Comparison of ENCODE assay signal across 8 mouse cellular contexts in genomic region chr8:61224380-61225092, GRCm38 (mm10). TPM values are rescaled to one million over a fixed set of nuclear protein-coding genes. Genes with fewer than 3 reads are reported as not detected.
A peak's percentile ranks its signal among the peaks of the same experiment; 100 is the strongest.
DNase-seq lines count a peak whose midpoint lies in the region; ATAC-seq and TF ChIP-seq lines count a peak whose summit lies in the region.

No protein-coding gene starts in this region.

- under 1% methylated on average over 35 of the region's 41 CpGs for WGBS in heart, adult 2 months
- WGBS in liver, embryonic 12.5 days (ENCODE audit: insufficient replicate concordance) = under 1% methylated on average over 41 of the region's 41 CpGs
- under 1% methylated on average over 34 of the region's 41 CpGs for WGBS in stomach, embryonic 15.5 days

- peak; percentile 20 to 46 for DNase-seq in urinary bladder, adult 18-20 months (ENCODE audit: low spot score in 2 of 2)
- no peak for DNase-seq in urinary bladder, postnatal 10 days (ENCODE audit: low spot score)
- peak; percentile 20 to 30 for DNase-seq in cerebellum, postnatal 36 days
- no peak for DNase-seq in heart, adult 2 months
- peak; percentile 72 for DNase-seq in kidney, adult 18-20 months

- H3K9ac ChIP-seq in heart, adult 2 months (ENCODE audit: low read depth, low read length) = peak overlapping the region; percentile 99
- peak overlapping the region; percentile 77 for H3K9ac ChIP-seq in liver, embryonic 12.5 days
- H3K9ac ChIP-seq in stomach, embryonic 15.5 days = peak overlapping the region; percentile 70

- no peak for TF ChIP-seq POLR2A in heart, adult 2 months (IDR thresholded peaks at IDR 0.05; ENCODE audit: insufficient read depth, low read depth, low read length)

- no peaks in the 10 kb centered on the region; the same call in 1 of the 2 replicates for H3K79me2 ChIP-seq in heart, adult 2 months (replicated peaks; ENCODE audit: control insufficient read depth, insufficient read depth, low read length)

- ATAC-seq in liver, embryonic 12.5 days = peak; percentile 68
- ATAC-seq in monocyte, adult 5-6 weeks (replicated peaks; ENCODE audit: insufficient number of reproducible peaks, low FRiP score, low TSS enrichment, poor library complexity, severe bottlenecking) = 0 out of 2 replicates have a peak, but pooled peaks have one; percentile 37
- ATAC-seq in stomach, embryonic 15.5 days (ENCODE audit: insufficient read depth, low FRiP score, low read depth) = peak; percentile 61

- H3K4me3 ChIP-seq in heart, adult 2 months = peak overlapping the region; percentile 95
- peak overlapping the region; percentile 70 for H3K4me3 ChIP-seq in liver, embryonic 12.5 days
- H3K4me3 ChIP-seq in stomach, embryonic 15.5 days (replicated peaks) = peak overlapping the region; percentile 80

- intact Hi-C loops in heart, adult 2 months (cut with DNase I) = loop anchor here (2.0 to 10.0 kb wide), 6 partner anchors 58 to 332 kb away; partner anchors contain the start of genes Cbr4, Clcn3 and Hpf1

- peak overlapping the region; percentile 88 for H3K27ac ChIP-seq in heart, adult 2 months
- peak overlapping the region; percentile 58 for H3K27ac ChIP-seq in liver, embryonic 12.5 days
- peak overlapping the region; percentile 86 for H3K27ac ChIP-seq in stomach, embryonic 15.5 days

- H3K4me1 ChIP-seq in heart, adult 2 months (ENCODE audit: control insufficient read depth, insufficient read depth, low read length) = peaks cover 7% of the 10 kb centered on the region
- peaks cover 9% of the 10 kb centered on the region for H3K4me1 ChIP-seq in liver, embryonic 12.5 days
- H3K4me1 ChIP-seq in stomach, embryonic 15.5 days = peaks cover 21% of the 10 kb centered on the region

- H3K4me2 ChIP-seq in liver, embryonic 12.5 days = peak overlapping the region; percentile 91
- peak overlapping the region; percentile 94 for H3K4me2 ChIP-seq in stomach, embryonic 15.5 days

- H3K27me3 ChIP-seq in heart, adult 2 months (ENCODE audit: control insufficient read depth, insufficient read depth, low read length) = no peaks in the 10 kb centered on the region
- peaks cover 25% of the 10 kb centered on the region for H3K27me3 ChIP-seq in liver, embryonic 12.5 days (replicated peaks)
- no peaks in the 10 kb centered on the region for H3K27me3 ChIP-seq in stomach, embryonic 15.5 days (replicated peaks)

- peaks cover 7% of the 10 kb centered on the region; the same call in 1 of the 2 replicates for H3K36me3 ChIP-seq in heart, adult 2 months (ENCODE audit: control insufficient read depth, insufficient read depth, low read length)
- peaks cover 4% of the 10 kb centered on the region; the same call in 1 of the 2 replicates for H3K36me3 ChIP-seq in liver, embryonic 12.5 days
- no peaks in the 10 kb centered on the region for H3K36me3 ChIP-seq in stomach, embryonic 15.5 days

- TF ChIP-seq CTCF in heart, adult 2 months (IDR thresholded peaks at IDR 0.05) = peak; percentile 34

- TF ChIP-seq EP300 in heart, adult 2 months (IDR thresholded peaks at IDR 0.05; ENCODE audit: insufficient read depth, low read depth, low read length) = no peak

- no peaks in the 10 kb centered on the region for H3K9me3 ChIP-seq in liver, embryonic 12.5 days (replicated peaks)
- H3K9me3 ChIP-seq in stomach, embryonic 15.5 days = no peaks in the 10 kb centered on the region

RNA-seq across cellular contexts. Expression of gene Sh3rf1, which starts 0.9 kb away (rescaled TPM):
- total RNA-seq in heart, adult 2 months (2021) = 1 to 10 TPM; 4.8 to 4.9 TPM
- polyA plus RNA-seq in heart, adult 2 months (2012; rRNA removed) = 3.1 and 4.2 TPM in 2 replicates
- 2.8 and 3.2 TPM in 2 replicates for polyA plus RNA-seq in liver, embryonic 12.5 days (2016; fragmentation: Nextera tagmentation; extraction: Ambion mirVana)
- 0.57 to 2.6 TPM (median 2.1 TPM) in 3 replicates for total RNA-seq in monocyte, adult 5-6 weeks (2017)
- polyA plus RNA-seq in stomach, embryonic 15.5 days (2015; fragmentation: Nextera tagmentation; extraction: Ambion mirVana) = 11.0 and 11.4 TPM in 2 replicates

Comparison
In these comparisons a context has a peak if more than half of its experiments do, and no peak if none do; other contexts are left out.
1. DNase-seq: peak in urinary bladder, adult 18-20 months (2 of 2), cerebellum, postnatal 36 days (2 of 2) and kidney, adult 18-20 months (single experiment); none in urinary bladder, postnatal 10 days (single experiment) and heart, adult 2 months (0 of 2).
2. Peak in every context shown above with its lines, with median percentiles within 50 percentile points of each other: H3K27ac ChIP-seq, H3K4me3 ChIP-seq, H3K9ac ChIP-seq and ATAC-seq.